Mouse (Mus musculus) left cerebral cortex, adult 18-20 months (tissue): ENCODE measurements around the gene Tssk4. TPM values are rescaled to one million over a fixed set of nuclear protein-coding genes. Genes with fewer than 3 reads are reported as not detected.

Experiments
- total RNA-seq, 2 experiments: library from RNA; stranded (reverse); gene quantifications; 2 replicates each; pipeline ENCODE4 v1.2.3; 2021

Gene Tssk4
- total RNA-seq, 2 experiments from 2014 or later = 0.94 to 1.1 TPM

Other genes starting within 250 kb of the Tssk4 start
- 10 to 100 TPM; 19.0 to 19.2 TPM for gene Dhrs4, start 171.4 kb upstream of the Tssk4 start, total RNA-seq
- 10 to 100 TPM; 38.0 to 49.1 TPM for gene Carmil3, start 159.5 kb upstream of the Tssk4 start, total RNA-seq
- gene Cpne6, start 139.7 kb upstream of the Tssk4 start, total RNA-seq = 100 to 1,000 TPM; 218 to 223 TPM
- 1 to 10 TPM in 1 of 2 experiments, under 1 TPM in 1; 0.82 to 1.4 TPM for gene Nrl, start 125.2 kb upstream of the Tssk4 start, total RNA-seq
- 10 to 100 TPM; 27.6 to 37.2 TPM for gene Pck2, start 109.9 kb upstream of the Tssk4 start, total RNA-seq
- 10 to 100 TPM; 83.6 to 86.8 TPM for gene Dcaf11, start 90.2 kb upstream of the Tssk4 start, total RNA-seq
- gene A730061H03Rik, start 89.8 kb upstream of the Tssk4 start, total RNA-seq = not detected
- gene Fitm1, start 74.6 kb upstream of the Tssk4 start, total RNA-seq = not detected
- 10 to 100 TPM; 47.2 to 58.6 TPM for gene Psme1, start 72.1 kb upstream of the Tssk4 start, total RNA-seq
- gene Emc9, start 64.9 kb upstream of the Tssk4 start, total RNA-seq = 10 to 100 TPM; 44.7 to 58.2 TPM
- 10 to 100 TPM; 59.6 to 65.7 TPM for gene Psme2, start 59.1 kb upstream of the Tssk4 start, total RNA-seq
- 10 to 100 TPM; 42.0 to 46.2 TPM for gene Rnf31, start 58.5 kb upstream of the Tssk4 start, total RNA-seq
- gene Irf9, start 46.6 kb upstream of the Tssk4 start, total RNA-seq = 10 to 100 TPM; 11.7 to 11.8 TPM
- gene Rec8, start 32.1 kb upstream of the Tssk4 start, total RNA-seq = 1 to 10 TPM; 1.7 to 2.7 TPM
- 100 to 1,000 TPM; 106 to 116 TPM for gene Ipo4, start 14.2 kb upstream of the Tssk4 start, total RNA-seq
- 1 to 10 TPM; 3.6 to 4.3 TPM for gene Gm49378, start 12.3 kb upstream of the Tssk4 start, total RNA-seq
- 10 to 100 TPM; 37.0 to 39.8 TPM for gene Tm9sf1, start 6.4 kb upstream of the Tssk4 start, total RNA-seq
- 10 to 100 TPM; 40.1 to 42.2 TPM for gene Mdp1, start 10.3 kb downstream of the Tssk4 start, total RNA-seq
- gene Gmpr2, start 21.8 kb downstream of the Tssk4 start, total RNA-seq = 10 to 100 TPM; 20.1 to 22.8 TPM
- gene Nedd8, start 21.9 kb downstream of the Tssk4 start, total RNA-seq = 100 to 1,000 TPM; 318 to 349 TPM
- 10 to 100 TPM; 14.8 to 19.7 TPM for gene Tinf2, start 31.6 kb downstream of the Tssk4 start, total RNA-seq
- gene Tgm1, start 63.7 kb downstream of the Tssk4 start, total RNA-seq = not detected
- gene Rabggta, start 72.1 kb downstream of the Tssk4 start, total RNA-seq = 10 to 100 TPM; 47.1 to 51.2 TPM
- 10 to 100 TPM; 86.9 to 88.7 TPM for gene Dhrs1, start 95.5 kb downstream of the Tssk4 start, total RNA-seq
- 10 to 100 TPM; 10.7 to 11.6 TPM for gene Nop9, start 95.5 kb downstream of the Tssk4 start, total RNA-seq
- gene Cideb, start 108.3 kb downstream of the Tssk4 start, total RNA-seq = 1 to 10 TPM; 2.3 to 2.4 TPM
- gene Ltb4r2, start 111.2 kb downstream of the Tssk4 start, total RNA-seq = under 1 TPM; 0.26 to 0.52 TPM
- gene Ltb4r1, start 115.8 kb downstream of the Tssk4 start, total RNA-seq = under 1 TPM in 1 of 2 experiments, not detected in 1; 0.33 TPM
- 1 to 10 TPM; 4.9 to 8.6 TPM for gene Adcy4, start 133.9 kb downstream of the Tssk4 start, total RNA-seq
- 1 to 10 TPM in 1 of 2 experiments, under 1 TPM in 1; 0.44 to 1.7 TPM for gene Ripk3, start 138.7 kb downstream of the Tssk4 start, total RNA-seq
- gene Nfatc4, start 173.0 kb downstream of the Tssk4 start, total RNA-seq = 1 to 10 TPM; 3.0 to 3.3 TPM
- 1 to 10 TPM; 6.2 to 9.0 TPM for gene Nynrin, start 203.8 kb downstream of the Tssk4 start, total RNA-seq
- under 1 TPM; 0.16 to 0.23 TPM for gene Cbln3, start 234.2 kb downstream of the Tssk4 start, total RNA-seq
- gene Khnyn, start 234.8 kb downstream of the Tssk4 start, total RNA-seq = 10 to 100 TPM; 12.3 to 13.0 TPM